Mouse (Mus musculus): ENCODE data around the gene Mecom. TPM values are rescaled to one million over a fixed set of nuclear protein-coding genes. Genes with fewer than 3 reads are reported as not detected.

Mecom gene
- polyA plus RNA-seq, 1 experiment from 2014 or later: 22.4 TPM

DNA sequence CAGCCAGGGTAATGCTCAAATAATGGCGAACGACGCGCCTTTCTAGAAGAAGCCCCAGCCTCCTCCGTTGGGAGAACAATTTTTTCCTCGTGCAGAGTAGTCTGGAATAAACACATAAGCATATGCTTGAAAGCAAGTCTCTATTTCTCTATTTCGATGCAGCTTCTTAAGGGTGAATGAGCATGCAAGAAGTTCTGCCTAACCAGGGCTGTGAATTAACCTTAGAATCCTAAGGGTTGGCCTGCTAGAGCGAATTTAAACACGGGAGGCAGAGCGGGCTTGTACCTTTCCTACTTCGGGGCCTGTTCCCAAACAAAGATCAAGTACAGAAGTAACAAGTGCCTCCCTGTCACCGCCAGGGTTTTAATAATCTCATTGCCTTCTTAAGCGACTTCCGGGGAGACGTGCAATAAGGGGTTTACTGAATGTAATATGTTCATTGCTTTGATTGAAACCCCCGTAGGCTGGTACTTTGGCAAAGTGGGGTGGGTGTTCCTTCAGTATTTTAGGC is 42.0 kb downstream of the Mecom start:
- TF ChIP-seq CTCF (IDR thresholded peaks at IDR 0.05): peak; percentile 12; the same call in 1 of the 2 replicates
- no peak for TF ChIP-seq EP300 (IDR thresholded peaks at IDR 0.05)
- H3K9me3 ChIP-seq (ENCODE audit: low read length): no peaks in the 10 kb centered on the region
- 0 out of 2 replicates have a peak, but pooled peaks cover 3% of the 10 kb centered on the region for H3K27me3 ChIP-seq (replicated peaks; ENCODE audit: insufficient read depth, low read length)
- H3K36me3 ChIP-seq (ENCODE audit: insufficient read depth, low read length): no peaks in the 10 kb centered on the region
- DNase-seq (ENCODE audit: low spot score) (peak; percentile 67), ATAC-seq (no peak)
- peak overlapping the region; percentile 2; the same call in 1 of the 2 replicates for H3K9ac ChIP-seq (replicated peaks; ENCODE audit: low read depth)
- peak overlapping the region; percentile 93; the same call in 1 of the 2 replicates for H3K4me2 ChIP-seq (replicated peaks; ENCODE audit: low read depth, low read length)
- peak overlapping the region; percentile 95 for H3K27ac ChIP-seq (ENCODE audit: low read length)
- no peak overlapping the region for H3K4me3 ChIP-seq (ENCODE audit: low read depth, low read length)
- 53% methylated on average over 16 of the region's 16 CpGs for WGBS
- no peaks in the 10 kb centered on the region for H3K4me1 ChIP-seq (ENCODE audit: insufficient read depth, low read depth, low read length)

DNA sequence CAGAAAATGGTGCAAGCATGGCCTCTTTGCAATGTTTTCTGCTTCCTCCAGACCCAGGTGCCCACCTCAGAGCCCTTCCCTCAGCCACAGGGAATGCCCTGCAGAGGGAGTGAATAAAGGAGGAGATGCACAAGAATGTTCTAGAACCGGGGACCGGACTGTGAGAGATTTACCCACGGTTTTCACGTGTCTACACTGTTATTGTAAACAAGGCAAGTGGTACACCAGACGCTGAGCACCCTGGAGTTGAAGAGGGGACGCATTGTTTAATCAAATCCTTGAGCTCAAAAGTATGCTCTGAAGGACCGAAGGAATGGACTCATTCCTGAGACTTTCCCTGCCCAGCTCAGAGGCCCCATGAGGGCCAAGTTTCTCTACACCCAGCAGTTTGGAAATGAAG is 43.2 kb downstream of the Mecom start:
- peak; percentile 17; the same call in 1 of the 2 replicates for TF ChIP-seq CTCF (IDR thresholded peaks at IDR 0.05)
- TF ChIP-seq EP300 (IDR thresholded peaks at IDR 0.05): peak; percentile 98
- WGBS: 33% methylated on average over 7 of the region's 7 CpGs
- no peaks in the 10 kb centered on the region for H3K36me3 ChIP-seq (ENCODE audit: insufficient read depth, low read length)
- H3K27me3 ChIP-seq (replicated peaks; ENCODE audit: insufficient read depth, low read length): 0 out of 2 replicates have a peak, but pooled peaks cover 3% of the 10 kb centered on the region
- H3K9me3 ChIP-seq (ENCODE audit: low read length): no peaks in the 10 kb centered on the region
- peak; percentile 94 for DNase-seq (ENCODE audit: low spot score)
- no peaks in the 10 kb centered on the region for H3K4me1 ChIP-seq (ENCODE audit: insufficient read depth, low read depth, low read length)
- peak overlapping the region; percentile 93; the same call in 1 of the 2 replicates for H3K4me2 ChIP-seq (replicated peaks; ENCODE audit: low read depth, low read length)
- ATAC-seq: peak; percentile 76
- H3K9ac ChIP-seq (replicated peaks; ENCODE audit: low read depth): no peak overlapping the region
- no peak overlapping the region for H3K4me3 ChIP-seq (ENCODE audit: low read depth, low read length)
- peak overlapping the region; percentile 95 for H3K27ac ChIP-seq (ENCODE audit: low read length)

DNA sequence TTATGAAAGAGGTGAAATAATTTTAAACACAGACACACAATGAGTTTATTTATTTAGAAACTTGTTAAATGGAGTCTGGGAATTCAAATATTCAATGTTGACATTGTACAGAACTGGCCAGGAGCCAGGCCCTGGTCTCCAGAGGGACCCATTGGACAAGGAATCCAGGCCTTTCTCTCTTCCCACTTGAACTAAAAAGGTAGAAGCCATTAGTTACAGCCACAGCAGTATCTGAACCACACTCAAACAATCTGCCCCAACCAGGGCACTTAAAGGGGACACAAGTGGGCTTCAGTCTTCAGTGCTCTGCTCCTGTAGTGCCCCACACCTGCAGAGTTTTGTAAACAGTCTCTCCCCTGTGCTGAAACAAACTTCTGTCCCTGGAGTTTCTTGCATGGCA is 44.0 kb downstream of the Mecom start:
- H3K27ac ChIP-seq (ENCODE audit: low read length): peak overlapping the region; percentile 87
- DNase-seq (ENCODE audit: low spot score): peak; percentile 82
- H3K4me3 ChIP-seq (ENCODE audit: low read depth, low read length): no peak overlapping the region
- H3K4me1 ChIP-seq (ENCODE audit: insufficient read depth, low read depth, low read length): no peaks in the 10 kb centered on the region
- ATAC-seq: peak; percentile 59
- TF ChIP-seq CTCF (IDR thresholded peaks at IDR 0.05) (no peak), EP300 (IDR thresholded peaks at IDR 0.05) (peak; percentile 86)
- H3K9ac ChIP-seq (replicated peaks; ENCODE audit: low read depth): no peak overlapping the region
- 0 out of 2 replicates have a peak, but pooled peaks cover 3% of the 10 kb centered on the region for H3K27me3 ChIP-seq (replicated peaks; ENCODE audit: insufficient read depth, low read length)
- H3K9me3 ChIP-seq (ENCODE audit: low read length): no peaks in the 10 kb centered on the region
- peak overlapping the region; percentile 8; the same call in 1 of the 2 replicates for H3K4me2 ChIP-seq (replicated peaks; ENCODE audit: low read depth, low read length)
- H3K36me3 ChIP-seq (ENCODE audit: insufficient read depth, low read length): no peaks in the 10 kb centered on the region

DNA sequence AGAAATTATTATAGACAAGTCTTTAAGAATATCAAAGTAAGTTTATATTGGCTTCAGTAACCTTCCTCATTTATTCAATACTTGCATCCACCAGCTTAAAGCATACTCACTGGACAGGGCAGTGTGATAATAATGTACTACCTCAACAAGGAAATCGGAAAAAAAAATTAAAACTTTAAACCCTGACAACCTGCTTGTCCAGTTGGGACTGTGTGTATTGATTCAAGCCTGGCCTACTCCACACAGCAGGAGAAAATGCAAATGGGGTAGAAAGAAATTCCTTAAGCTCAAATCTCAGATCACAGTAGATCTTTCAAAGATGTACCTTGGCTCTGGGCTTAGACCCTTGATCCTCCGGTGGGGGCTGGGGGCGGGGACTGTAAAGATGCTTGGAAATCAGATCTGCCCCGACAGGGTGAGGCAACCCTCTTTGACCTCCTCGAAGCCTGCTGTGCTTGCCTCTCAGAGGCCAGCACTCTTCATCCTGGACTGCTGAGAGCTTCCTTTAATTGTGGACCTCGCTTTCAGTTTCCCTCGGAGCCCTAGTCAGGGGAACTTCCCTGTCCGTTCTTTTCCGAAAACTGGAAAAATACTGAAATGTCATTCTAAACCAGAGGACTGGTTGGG is 49.5 kb downstream of the Mecom start:
- Histone ChIP-seq H3K4me1 (ENCODE audit: insufficient read depth, low read depth, low read length) (no peaks in the 10 kb centered on the region), H3K4me3 (ENCODE audit: low read depth, low read length) (0 out of 2 replicates have a peak overlapping the region, but pooled peaks have one; percentile 12), H3K9ac (replicated peaks; ENCODE audit: low read depth) (no peak overlapping the region), H3K27me3 (replicated peaks; ENCODE audit: insufficient read depth, low read length) (no peaks in the 10 kb centered on the region), H3K4me2 (replicated peaks; ENCODE audit: low read depth, low read length) (peak overlapping the region; percentile 39; the same call in 1 of the 2 replicates), H3K9me3 (ENCODE audit: low read length) (no peaks in the 10 kb centered on the region; the same call in 1 of the 2 replicates), H3K36me3 (ENCODE audit: insufficient read depth, low read length) (no peaks in the 10 kb centered on the region), H3K27ac (ENCODE audit: low read length) (peak overlapping the region; percentile 55)
- peak; percentile 53 for DNase-seq (ENCODE audit: low spot score)
- WGBS: 29% methylated on average over 9 of the region's 9 CpGs
- ATAC-seq: peak; percentile 75
- no peak for TF ChIP-seq EP300 (IDR thresholded peaks at IDR 0.05)
- TF ChIP-seq CTCF (IDR thresholded peaks at IDR 0.05): no peak

DNA sequence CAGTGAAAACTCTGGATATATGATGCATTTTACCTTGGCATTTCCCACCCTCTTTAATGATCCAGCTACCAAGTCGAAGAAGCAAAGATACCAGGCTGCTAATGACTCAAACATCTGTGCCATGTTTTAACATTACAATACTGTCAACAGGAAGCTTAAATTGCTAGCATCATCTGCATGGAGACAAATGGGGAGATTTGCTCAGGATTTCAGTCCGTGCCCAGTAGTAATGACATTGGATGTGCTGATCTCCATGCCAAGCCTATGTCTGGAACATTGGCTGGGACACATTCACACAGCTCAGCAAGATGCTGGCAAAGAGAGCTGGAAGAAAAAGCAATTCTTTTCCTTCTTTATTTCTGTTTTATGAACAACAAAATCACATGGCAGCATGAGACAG is 53.4 kb downstream of the Mecom start:
- 66% methylated on average over 2 of the region's 2 CpGs for WGBS
- no peak for ATAC-seq

DNA sequence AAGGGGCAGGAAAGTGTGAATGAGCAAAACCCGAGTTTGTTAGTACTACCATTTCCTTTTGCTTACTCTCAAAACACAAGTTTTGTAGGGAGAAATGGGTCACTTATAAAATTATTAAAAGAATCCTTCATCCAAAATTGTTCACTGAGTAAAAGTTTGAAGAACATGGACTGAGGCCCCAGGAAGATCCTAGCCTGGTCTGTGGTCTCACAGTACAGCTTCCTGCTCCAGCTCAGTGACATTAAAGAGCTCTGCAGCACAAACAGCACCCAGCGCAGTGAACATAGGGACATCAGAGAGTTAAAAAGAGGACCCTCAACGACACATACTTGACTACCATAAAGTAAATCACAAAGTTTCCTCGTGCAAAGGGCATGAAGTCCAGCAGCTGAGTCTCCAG is 59.0 kb downstream of the Mecom start:
- DNase-seq (ENCODE audit: low spot score): no peak
- no peaks in the 10 kb centered on the region; the same call in 1 of the 2 replicates for H3K9me3 ChIP-seq (ENCODE audit: low read length)
- 0 out of 2 replicates have a peak, but pooled peaks cover 2% of the 10 kb centered on the region for H3K4me1 ChIP-seq (ENCODE audit: insufficient read depth, low read depth, low read length)
- no peak for ATAC-seq
- no peaks in the 10 kb centered on the region for H3K27me3 ChIP-seq (replicated peaks; ENCODE audit: insufficient read depth, low read length)
- TF ChIP-seq EP300 (IDR thresholded peaks at IDR 0.05) (no peak), CTCF (IDR thresholded peaks at IDR 0.05) (no peak)
- no peak overlapping the region for H3K27ac ChIP-seq (ENCODE audit: low read length)
- no peaks in the 10 kb centered on the region for H3K36me3 ChIP-seq (ENCODE audit: insufficient read depth, low read length)
- H3K4me3 ChIP-seq (ENCODE audit: low read depth, low read length): no peak overlapping the region
- no peak overlapping the region for H3K9ac ChIP-seq (replicated peaks; ENCODE audit: low read depth)
- 34% methylated on average over 4 of the region's 4 CpGs for WGBS
- H3K4me2 ChIP-seq (replicated peaks; ENCODE audit: low read depth, low read length): no peak overlapping the region

More for the DNA sequence above, 53.4 kb downstream of the Mecom start:
- Histone ChIP-seq H3K4me3 (ENCODE audit: low read depth, low read length) (no peak overlapping the region), H3K9me3 (ENCODE audit: low read length) (no peaks in the 10 kb centered on the region; the same call in 1 of the 2 replicates), H3K27ac (ENCODE audit: low read length) (no peak overlapping the region), H3K4me2 (replicated peaks; ENCODE audit: low read depth, low read length) (no peak overlapping the region), H3K9ac (replicated peaks; ENCODE audit: low read depth) (no peak overlapping the region), H3K4me1 (ENCODE audit: insufficient read depth, low read depth, low read length) (no peaks in the 10 kb centered on the region), H3K36me3 (ENCODE audit: insufficient read depth, low read length) (no peaks in the 10 kb centered on the region), H3K27me3 (replicated peaks; ENCODE audit: insufficient read depth, low read length) (no peaks in the 10 kb centered on the region)
- no peak for DNase-seq (ENCODE audit: low spot score)
- TF ChIP-seq CTCF (IDR thresholded peaks at IDR 0.05) (no peak), EP300 (IDR thresholded peaks at IDR 0.05) (no peak)
